Mouse (Mus musculus) kidney, adult 18-20 months (tissue): ENCODE measurements around the gene Rps27.
A peak's percentile ranks its signal among the peaks of the same experiment; 100 is the strongest.
"Not testable (repeated sequence)": the region's sequence is repeated elsewhere in the genome, so short reads cannot be mapped to it uniquely, and the experiment has no call there.

ENCODE experiments used
- DNase-seq: peaks from one replicate; pipeline ENCODE4 v3.0.0; 2021

Gene Rps27

GRCm38 (mm10) chr3:90213377-90213866, at the start of gene Rps27, which contains the start of gene Rab13:
TSS of gene Rps27 (minus strand) at chr3:90213651.
TSS of gene Rab13 (plus strand) at chr3:90213695.
- DNase-seq: peak; percentile 94

- peak; percentile 35 for DNase-seq
These were observed 45.1 kb upstream of the Rps27 start for GRCm38 (mm10) chr3:90258521-90258920.

GRCm38 (mm10) chr3:90256731-90257530, 43.5 kb upstream of the Rps27 start:
- DNase-seq: peak; percentile 67

- DNase-seq: no peak
These were observed 42.4 kb upstream of the Rps27 start for GRCm38 (mm10) chr3:90255784-90256353.

GRCm38 (mm10) chr3:90255194-90255565, 41.7 kb upstream of the Rps27 start:
- DNase-seq: no peak

- DNase-seq: no peak
These were observed 41.2 kb upstream of the Rps27 start for GRCm38 (mm10) chr3:90254419-90255193.

GRCm38 (mm10) chr3:90253653-90254418, 40.4 kb upstream of the Rps27 start, which contains the start of gene Crtc2:
TSS of gene Crtc2 (plus strand) at chr3:90254163.
- DNase-seq: peak; percentile 94

GRCm38 (mm10) chr3:90253174-90253573, 39.7 kb upstream of the Rps27 start:
- not testable (repeated sequence) for DNase-seq

GRCm38 (mm10) chr3:90252659-90253058, 39.2 kb upstream of the Rps27 start:
- DNase-seq: not testable (repeated sequence)

GRCm38 (mm10) chr3:90251731-90252226, 38.3 kb upstream of the Rps27 start:
- DNase-seq: not testable (repeated sequence)

GRCm38 (mm10) chr3:90250791-90251190, 37.3 kb upstream of the Rps27 start:
- no peak for DNase-seq

GRCm38 (mm10) chr3:90248746-90249100, 35.3 kb upstream of the Rps27 start:
- DNase-seq: no peak

- DNase-seq: peak; percentile 94
These were observed 34.7 kb upstream of the Rps27 start, which contains the start of gene Slc39a1 for GRCm38 (mm10) chr3:90247960-90248745. TSS of gene Slc39a1 (plus strand) at chr3:90248172.

- DNase-seq: no peak
These were observed 34.1 kb upstream of the Rps27 start for GRCm38 (mm10) chr3:90247630-90247959.

- DNase-seq: no peak
These were observed 32.0 kb upstream of the Rps27 start for GRCm38 (mm10) chr3:90245406-90245805.

GRCm38 (mm10) chr3:90242984-90243775, 29.7 kb upstream of the Rps27 start, which contains the start of gene Creb3l4:
TSS of gene Creb3l4 (minus strand) at chr3:90243512.
- DNase-seq: peak; percentile 37

- no peak for DNase-seq
These were observed 28.4 kb upstream of the Rps27 start for GRCm38 (mm10) chr3:90241669-90242358.

GRCm38 (mm10) chr3:90241251-90241650, 27.8 kb upstream of the Rps27 start:
- DNase-seq: no peak

- peak; percentile 94 for DNase-seq
These were observed 18.3 kb upstream of the Rps27 start, which contains the start of gene Jtb for GRCm38 (mm10) chr3:90231507-90232333. TSS of gene Jtb (plus strand) at chr3:90231597.
